In genomic region chr13:23436231-23436661, GRCm38 (mm10) we compare ENCODE assay signal across 8 mouse cellular contexts. TPM values are rescaled to one million over a fixed set of nuclear protein-coding genes. Genes with fewer than 3 reads are reported as not detected.
A peak's percentile ranks its signal among the peaks of the same experiment; 100 is the strongest.
DNase-seq lines count a peak whose midpoint lies in the region; ATAC-seq and TF ChIP-seq lines count a peak whose summit lies in the region.

No protein-coding gene starts in this region.

- H3K27ac ChIP-seq in forebrain, embryonic 13.5 days = no peak overlapping the region
- H3K27ac ChIP-seq in liver, embryonic 14.5 days = no peak overlapping the region
- no peak overlapping the region for H3K27ac ChIP-seq in neural tube, embryonic 13.5 days (replicated peaks)

- peak overlapping the region; percentile 41 for H3K4me3 ChIP-seq in forebrain, embryonic 13.5 days
- H3K4me3 ChIP-seq in liver, embryonic 14.5 days (ENCODE audit: insufficient read depth in 1 of 2, low read depth in 2 of 2, low read length in 2 of 2) = peak overlapping the region; percentile 68 to 72; a peak in 3 of 4 replicates
- H3K4me3 ChIP-seq in neural tube, embryonic 13.5 days = peak overlapping the region; percentile 35

- DNase-seq in right cerebral cortex, postnatal 4 days = peak; percentile 42
- DNase-seq in right cerebral cortex, postnatal 36 days (ENCODE audit: low spot score in 2 of 2) = no peak
- peak; percentile 66 for DNase-seq in adipocyte (ENCODE audit: low spot score)
- DNase-seq in induced T-regulatory cell, adult 2 months (ENCODE audit: low read depth) = peak; percentile 81
- DNase-seq in liver, embryonic 14.5 days (ENCODE audit: low read depth in 3 of 3, low spot score in 3 of 3) = peak in 1 of 3 experiments; percentile 60
- DNase-seq in urinary bladder, postnatal 36 days (ENCODE audit: low spot score in 2 of 2) = no peak

- 0 out of 2 replicates have a peak, but pooled peaks cover 3% of the 10 kb centered on the region for H3K27me3 ChIP-seq in forebrain, embryonic 13.5 days
- no peaks in the 10 kb centered on the region for H3K27me3 ChIP-seq in liver, embryonic 14.5 days (ENCODE audit: control insufficient read depth, insufficient read depth, low read length)
- no peaks in the 10 kb centered on the region for H3K27me3 ChIP-seq in neural tube, embryonic 13.5 days

- no peak overlapping the region for H3K9ac ChIP-seq in forebrain, embryonic 13.5 days
- H3K9ac ChIP-seq in liver, embryonic 14.5 days (replicated peaks) = peak overlapping the region; percentile 47
- no peak overlapping the region for H3K9ac ChIP-seq in neural tube, embryonic 13.5 days

- no peak for TF ChIP-seq EP300 in liver, embryonic 14.5 days (IDR thresholded peaks at IDR 0.05; ENCODE audit: low read depth)

- no peaks in the 10 kb centered on the region for H3K36me3 ChIP-seq in forebrain, embryonic 13.5 days (ENCODE audit: poor library complexity, severe bottlenecking)
- H3K36me3 ChIP-seq in liver, embryonic 14.5 days (replicated peaks; ENCODE audit: control insufficient read depth, insufficient read depth, low read depth) = no peaks in the 10 kb centered on the region
- H3K36me3 ChIP-seq in neural tube, embryonic 13.5 days = no peaks in the 10 kb centered on the region

- H3K4me2 ChIP-seq in forebrain, embryonic 13.5 days = peak overlapping the region; percentile 63
- peak overlapping the region; percentile 91 for H3K4me2 ChIP-seq in liver, embryonic 14.5 days (ENCODE audit: low read depth)
- H3K4me2 ChIP-seq in neural tube, embryonic 13.5 days = peak overlapping the region; percentile 53

- ATAC-seq in forebrain, embryonic 13.5 days = no peak
- no peak for ATAC-seq in liver, embryonic 14.5 days (ENCODE audit: insufficient read depth)
- no peak for ATAC-seq in neural tube, embryonic 13.5 days (ENCODE audit: low read depth)

- H3K4me1 ChIP-seq in forebrain, embryonic 13.5 days = peaks cover 13% of the 10 kb centered on the region
- peaks cover 4 to 14% of the 10 kb centered on the region in 2 experiments; a peak in 3 of 4 replicates for H3K4me1 ChIP-seq in liver, embryonic 14.5 days (replicated peaks; ENCODE audit: control insufficient read depth in 2 of 2, insufficient read depth in 2 of 2, low read length in 1 of 2)
- peaks cover 9% of the 10 kb centered on the region for H3K4me1 ChIP-seq in neural tube, embryonic 13.5 days (replicated peaks)

- no peaks in the 10 kb centered on the region for H3K9me3 ChIP-seq in forebrain, embryonic 13.5 days (replicated peaks)
- no peaks in the 10 kb centered on the region for H3K9me3 ChIP-seq in liver, embryonic 14.5 days (ENCODE audit: control insufficient read depth, low read length)
- no peaks in the 10 kb centered on the region for H3K9me3 ChIP-seq in neural tube, embryonic 13.5 days

- TF ChIP-seq CTCF in liver, embryonic 14.5 days (IDR thresholded peaks at IDR 0.05; ENCODE audit: low read depth) = no peak

- WGBS in forebrain, embryonic 13.5 days = under 1% methylated on average over 11 of the region's 11 CpGs
- WGBS in liver, embryonic 14.5 days (ENCODE audit: insufficient replicate concordance) = 2% methylated on average over 11 of the region's 11 CpGs
- under 1% methylated on average over 11 of the region's 11 CpGs for WGBS in neural tube, embryonic 13.5 days

RNA-seq across cellular contexts. Expression of gene Abt1, which starts 12.6 kb away (rescaled TPM):
- polyA plus RNA-seq in forebrain, embryonic 13.5 days (2015; fragmentation: Nextera tagmentation; extraction: Ambion mirVana) = 12.4 and 13.4 TPM in 2 replicates
- polyA plus RNA-seq in liver, embryonic 14.5 days (2012; rRNA removed) = 2.4 and 4.0 TPM in 2 replicates
- polyA plus RNA-seq in liver, embryonic 14.5 days (2014; fragmentation: Nextera tagmentation; extraction: Ambion mirVana) = 5.2 and 5.3 TPM in 2 replicates
- polyA plus RNA-seq in neural tube, embryonic 13.5 days (2015; fragmentation: Nextera tagmentation; extraction: Ambion mirVana) = 9.5 and 10.3 TPM in 2 replicates

RNA-seq across cellular contexts. Expression of gene Btn1a1, which starts 29.5 kb away (rescaled TPM):
- not detected in 2 replicates for polyA plus RNA-seq in forebrain, embryonic 13.5 days (2015; fragmentation: Nextera tagmentation; extraction: Ambion mirVana)
- polyA plus RNA-seq in liver, embryonic 14.5 days (2012; rRNA removed) = 1.5 and 2.1 TPM in 2 replicates
- 1.5 and 1.8 TPM in 2 replicates for polyA plus RNA-seq in liver, embryonic 14.5 days (2014; fragmentation: Nextera tagmentation; extraction: Ambion mirVana)
- polyA plus RNA-seq in neural tube, embryonic 13.5 days (2015; fragmentation: Nextera tagmentation; extraction: Ambion mirVana) = 0.07 TPM in 1 of 2 replicates, not detected in the other

RNA-seq across cellular contexts. Expression of gene Btn2a2, which starts 52.4 kb away (rescaled TPM):
- polyA plus RNA-seq in forebrain, embryonic 13.5 days (2015; fragmentation: Nextera tagmentation; extraction: Ambion mirVana) = 0.08 and 0.21 TPM in 2 replicates
- 0.01 TPM in 1 of 2 replicates, not detected in the other for polyA plus RNA-seq in liver, embryonic 14.5 days (2012; rRNA removed)
- polyA plus RNA-seq in liver, embryonic 14.5 days (2014; fragmentation: Nextera tagmentation; extraction: Ambion mirVana) = not detected in 2 replicates
- 0.12 and 0.21 TPM in 2 replicates for polyA plus RNA-seq in neural tube, embryonic 13.5 days (2015; fragmentation: Nextera tagmentation; extraction: Ambion mirVana)

Comparison
In these comparisons a context has a peak if more than half of its experiments do, and no peak if none do; other contexts are left out.
1. DNase-seq: peak in right cerebral cortex, postnatal 4 days (single experiment), adipocyte (single experiment) and induced T-regulatory cell, adult 2 months (single experiment); none in right cerebral cortex, postnatal 36 days (0 of 2) and urinary bladder, postnatal 36 days (0 of 2).
2. Peak in every context shown above with its lines, with median percentiles within 50 percentile points of each other: H3K4me2 ChIP-seq and H3K4me3 ChIP-seq.